Mouse (Mus musculus) fibroblast of lung, adult 2 months (primary cell): ENCODE measurements around the gene Insm1.

Experiments
- DNase-seq: peaks from one replicate; pipeline ENCODE4 v3.0.0-alpha.2; 2011; ENCODE audit warnings: low read depth

Insm1 gene

DNA sequence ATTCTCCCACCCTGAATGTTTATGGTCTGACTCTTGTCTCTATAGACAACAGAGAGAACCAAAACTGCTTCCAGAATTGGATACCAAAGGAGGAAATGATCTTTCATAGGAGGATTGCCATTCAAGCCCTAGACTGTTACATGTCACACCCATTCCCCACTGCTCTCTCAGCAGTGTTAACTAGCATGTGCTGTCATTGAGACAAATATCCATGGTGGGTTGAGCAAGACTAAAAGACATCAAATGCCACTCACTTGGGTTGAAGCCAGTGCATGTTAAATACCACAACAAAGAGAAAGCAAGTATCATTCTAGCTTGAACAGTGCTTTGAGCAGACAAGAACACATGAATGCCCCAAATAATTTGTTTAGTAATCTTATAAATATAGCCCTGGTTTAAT is 41.2 kb downstream of the Insm1 start:
- no peak for DNase-seq

DNA sequence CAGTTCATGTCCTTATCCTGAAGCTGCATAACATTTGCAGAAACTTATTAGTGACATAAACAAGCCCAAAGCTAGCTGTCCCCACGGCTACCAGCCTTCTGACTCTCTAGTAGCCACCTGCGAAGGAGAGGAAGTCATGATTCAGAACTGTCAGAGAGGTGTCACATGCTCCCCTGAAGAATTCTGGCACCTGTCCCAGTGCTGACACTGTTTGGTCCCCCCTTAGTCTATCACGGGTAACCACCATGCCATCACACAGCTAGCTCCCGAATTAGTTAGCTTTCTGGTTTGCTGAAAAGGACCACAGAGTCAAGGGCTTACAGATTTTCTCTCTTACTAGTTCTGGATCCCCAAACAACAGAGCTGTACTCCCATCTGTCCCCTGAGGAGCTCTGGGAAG is 43.3 kb downstream of the Insm1 start:
- no peak for DNase-seq

DNA sequence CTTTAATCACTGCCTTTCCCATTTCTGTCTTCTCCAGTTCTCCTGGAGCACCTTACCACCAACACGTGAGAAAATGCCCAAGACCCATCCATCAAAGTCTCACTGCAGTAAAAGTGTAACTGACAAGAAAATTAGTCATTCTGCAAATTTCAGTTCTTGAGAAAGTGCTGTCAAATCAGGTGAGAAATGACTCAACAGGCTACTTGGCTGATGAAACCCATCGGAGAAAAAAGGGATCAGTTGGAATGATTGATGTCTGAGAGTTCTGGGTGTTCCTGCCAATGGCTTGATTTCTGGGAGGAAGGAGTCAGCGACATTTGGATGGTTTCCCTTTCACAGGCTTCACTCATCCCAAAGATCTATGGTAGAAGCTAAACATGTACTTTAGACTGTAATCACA is 44.8 kb downstream of the Insm1 start:
- no peak for DNase-seq
